Mouse (Mus musculus): Measurements from ENCODE around the gene Prdm15.

GRCm38 (mm10) chr16:97748421-97748820 is 103.2 kb downstream of the Prdm15 start:
- TF ChIP-seq POLR2A (IDR thresholded peaks at IDR 0.05; ENCODE audit: borderline replicate concordance, control insufficient read depth, low read depth, low read length) (no peak), CTCF (IDR thresholded peaks at IDR 0.05; ENCODE audit: control insufficient read depth, insufficient read depth, low read length) (no peak)
